Mouse (Mus musculus): ENCODE data around the gene Wdfy2.

- no peak for TF ChIP-seq CTCF (IDR thresholded peaks at IDR 0.05)
- TF ChIP-seq POLR2A (IDR thresholded peaks at IDR 0.05; ENCODE audit: insufficient read depth, low read depth, low read length), result no peak
Measured at GRCm38 (mm10) chr14:62862564-62862963, 25.1 kb downstream of the Wdfy2 start.
